Mouse (Mus musculus): ENCODE results near the gene Itpr2. TPM values are rescaled to one million over a fixed set of nuclear protein-coding genes. Genes with fewer than 3 reads are reported as not detected.

Gene Itpr2
- total RNA-seq, 4 experiments from 2014 or later, result 40.3 to 45.9 (median 42.7) TPM

DNA sequence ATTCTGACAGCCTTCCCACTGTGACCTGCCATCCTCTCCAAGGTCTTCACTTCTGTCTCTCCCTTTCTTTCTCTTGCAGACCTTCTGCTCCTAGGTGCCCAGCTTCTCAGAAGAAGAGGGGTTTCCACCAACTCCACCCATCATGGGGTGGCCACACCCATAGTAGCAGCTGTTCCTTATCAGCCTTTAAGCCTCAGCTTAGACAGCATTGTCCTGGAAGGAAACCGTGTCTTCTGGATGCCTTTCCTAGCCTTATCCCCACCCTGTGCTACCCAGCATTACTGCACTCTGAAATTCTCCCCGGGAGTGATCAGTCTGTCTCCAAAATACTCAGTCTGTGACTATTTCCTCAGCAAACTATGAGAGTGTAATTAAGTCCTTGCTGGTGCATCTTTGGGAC, 245.6 kb downstream of the Itpr2 start:
- no peak for DNase-seq

DNA sequence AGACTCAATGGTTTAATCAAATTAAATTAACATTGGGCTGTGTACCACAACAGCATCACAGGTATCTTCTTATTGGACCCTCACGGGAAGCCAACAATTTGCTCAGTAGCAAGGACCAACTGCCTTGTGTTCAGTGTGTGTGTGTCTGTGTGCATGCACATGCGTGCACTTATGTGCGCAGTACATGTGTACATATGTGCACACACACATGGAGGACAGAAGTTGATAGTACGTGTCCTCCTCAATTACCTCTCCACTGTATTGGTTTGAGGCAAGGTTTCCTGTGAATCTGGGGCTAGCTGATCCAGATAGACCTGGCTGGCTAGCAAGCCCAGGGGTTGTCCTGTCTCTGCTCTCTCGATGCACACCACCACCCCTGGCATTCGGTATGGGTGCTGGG, 246.4 kb downstream of the Itpr2 start:
- no peak for DNase-seq

DNA sequence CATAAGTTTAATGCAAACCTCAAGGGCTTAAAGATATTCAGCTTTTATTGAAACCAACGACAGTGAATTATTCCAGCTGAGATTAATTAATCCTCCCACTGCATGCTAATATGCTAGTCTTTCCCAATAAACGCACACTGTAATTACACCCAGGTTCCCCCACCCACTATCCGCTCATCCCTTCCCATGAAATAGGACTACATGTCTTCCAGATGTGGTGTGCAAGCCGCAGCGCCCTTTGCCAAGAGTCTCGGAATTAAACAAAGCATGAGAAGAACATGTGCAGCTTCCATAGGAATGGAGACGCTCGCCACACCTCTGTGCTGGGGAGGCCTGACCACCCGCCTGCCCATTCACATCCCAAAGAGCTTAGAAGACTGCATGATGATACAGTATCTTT, 247.1 kb downstream of the Itpr2 start:
- DNase-seq, result no peak

DNA sequence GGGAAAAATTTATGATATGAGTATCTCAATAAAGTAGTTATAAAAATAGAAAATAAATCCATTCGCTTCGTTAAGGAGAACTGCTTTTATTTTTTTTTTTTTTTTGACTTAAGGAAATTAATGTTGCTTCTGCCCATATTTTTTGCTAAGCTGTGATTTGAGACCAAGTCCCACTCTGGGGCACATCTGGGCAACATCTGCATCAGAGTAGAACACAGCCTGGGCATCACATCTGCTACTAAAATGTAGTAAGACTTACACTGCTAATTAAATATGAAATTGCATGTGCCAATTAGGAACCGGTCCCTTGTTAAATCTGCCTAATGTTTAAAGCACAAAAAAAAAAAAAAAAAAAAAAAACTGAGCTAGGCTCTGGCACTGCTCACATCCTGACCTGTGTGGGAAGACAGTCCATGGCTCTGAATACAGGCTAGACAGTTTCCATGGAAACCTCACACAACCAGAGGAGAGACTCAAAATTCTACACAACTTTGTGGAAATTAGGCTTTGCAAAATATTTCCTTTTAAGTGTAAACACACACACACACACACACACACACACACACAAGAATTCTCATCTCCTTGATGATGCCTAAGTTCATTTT, 247.7 kb downstream of the Itpr2 start:
- DNase-seq, result no peak

DNA sequence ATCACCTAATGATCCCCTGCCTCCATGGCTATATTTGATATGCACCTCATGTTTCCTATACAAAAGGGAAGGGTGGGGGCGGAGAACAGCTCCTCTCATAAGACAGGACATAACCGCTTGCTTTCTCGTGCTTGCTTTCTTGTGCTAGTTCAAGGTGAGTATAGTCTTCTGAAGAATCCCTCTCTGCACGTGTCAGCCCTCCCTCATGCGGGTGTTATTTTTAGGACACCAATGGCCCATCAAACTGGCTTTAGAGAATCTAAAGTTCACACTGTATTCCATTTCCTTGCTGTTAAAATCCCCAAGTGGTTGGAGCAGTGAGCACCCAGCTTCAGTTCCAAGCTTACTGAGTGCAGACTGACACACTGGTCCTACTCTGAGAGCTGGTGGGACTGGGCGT, 252.9 kb downstream of the Itpr2 start:
- DNase-seq, result no peak

DNA sequence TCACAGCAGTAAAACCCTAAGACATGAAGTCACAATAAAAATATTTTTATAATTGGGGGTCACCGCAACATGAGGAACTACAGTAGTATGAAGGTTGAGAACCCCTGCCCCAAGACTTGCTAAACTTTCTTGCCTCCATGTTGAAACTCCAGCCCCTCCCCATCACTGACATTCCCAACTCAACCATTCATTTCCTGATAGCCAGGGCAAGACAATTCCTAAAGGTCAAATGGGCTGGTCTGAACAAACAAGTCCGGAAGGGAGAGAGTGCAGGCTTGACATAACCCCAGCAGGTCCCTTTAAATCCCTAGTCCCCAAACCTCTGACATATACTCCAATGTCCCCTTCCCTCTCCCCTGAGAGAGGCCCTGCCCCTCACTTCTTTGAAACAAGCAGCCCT, 253.7 kb downstream of the Itpr2 start:
- no peak for DNase-seq

DNA sequence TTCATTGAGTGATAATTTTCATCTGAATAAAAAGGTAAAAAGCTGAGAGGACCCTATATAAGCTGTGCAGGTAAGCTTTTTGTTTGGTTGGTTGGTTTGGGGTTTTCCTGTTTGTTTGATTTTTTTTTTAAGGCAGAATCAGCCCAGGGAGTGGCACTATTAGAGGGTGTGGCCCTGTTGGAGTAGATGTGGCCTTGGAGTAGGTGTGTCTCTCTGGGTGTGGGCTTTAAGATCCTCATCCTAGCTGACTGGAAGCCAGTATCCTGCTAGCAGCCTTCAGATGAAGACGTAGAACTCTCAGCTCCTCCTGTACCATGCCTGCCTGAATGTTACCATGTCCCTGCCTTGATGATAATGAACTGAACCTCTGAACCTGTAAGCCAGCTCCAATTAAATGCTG, 254.1 kb downstream of the Itpr2 start:
- DNase-seq, result no peak

GRCm38 (mm10) chr6:146246368-146246767, 255.7 kb downstream of the Itpr2 start:
- DNase-seq, result no peak

DNA sequence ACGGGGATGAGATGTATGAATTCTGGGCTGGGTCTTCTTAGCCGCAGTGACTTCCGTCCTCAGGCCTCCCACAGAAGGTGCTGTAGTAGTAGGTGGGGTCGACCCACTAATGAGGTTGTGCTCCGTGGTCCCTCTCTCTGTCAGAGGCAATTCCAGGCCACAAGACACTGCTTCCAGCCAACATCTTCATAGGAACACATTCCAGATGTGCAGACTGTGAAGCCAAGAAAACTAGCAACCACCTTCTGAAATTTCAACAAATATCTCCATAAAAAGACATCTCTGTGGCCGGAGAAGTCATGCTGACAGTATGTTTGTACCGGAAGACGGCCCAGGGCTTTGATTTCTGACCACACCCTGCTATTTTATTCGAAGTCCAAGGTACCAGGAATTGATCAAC, 256.1 kb downstream of the Itpr2 start:
- DNase-seq, result no peak

DNA sequence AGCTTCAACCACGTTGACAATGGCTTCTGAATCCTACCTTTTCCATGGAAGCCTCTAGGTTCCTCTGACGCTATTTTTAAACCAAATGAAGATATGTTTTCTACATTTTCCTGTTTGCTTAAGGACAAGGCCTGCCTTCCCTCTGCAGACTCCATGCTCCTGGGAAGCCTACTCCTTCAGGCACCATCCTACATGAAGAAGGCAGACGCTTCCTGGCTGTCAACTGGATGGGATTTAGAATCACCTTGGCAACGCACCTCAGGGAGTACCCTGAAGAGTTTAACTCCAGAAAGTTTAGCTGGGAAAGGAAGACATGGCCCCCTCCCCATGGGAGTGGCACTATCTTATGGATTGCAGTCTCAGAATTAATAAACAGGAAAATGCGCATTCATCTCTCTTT, 259.0 kb downstream of the Itpr2 start:
- no peak for DNase-seq

GRCm38 (mm10) chr6:146241336-146241735, 260.7 kb downstream of the Itpr2 start:
- DNase-seq, result no peak

DNA sequence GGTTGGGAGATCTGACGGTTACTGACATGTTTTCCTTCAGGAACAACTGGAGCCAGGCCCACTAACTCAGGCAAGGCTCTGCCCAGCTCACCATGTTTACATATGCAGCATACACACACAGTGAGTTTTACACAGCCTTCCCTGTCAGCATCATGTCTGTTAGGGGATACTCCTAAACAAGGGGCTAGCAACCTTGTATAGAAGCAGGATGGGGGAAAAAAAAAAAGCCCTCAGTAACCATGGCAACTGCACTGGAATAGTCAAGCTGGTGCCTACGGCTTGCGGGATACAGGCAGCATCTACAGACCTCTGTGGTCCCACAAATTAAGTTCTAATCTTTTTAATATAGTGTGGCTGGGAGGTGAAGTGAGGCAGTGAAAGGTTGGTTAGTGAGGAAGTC, 266.9 kb downstream of the Itpr2 start:
- no peak for DNase-seq

- DNase-seq, result no peak
Measured at GRCm38 (mm10) chr6:146234417-146234816, 267.6 kb downstream of the Itpr2 start.

GRCm38 (mm10) chr6:146230903-146231302, 271.1 kb downstream of the Itpr2 start:
- no peak for DNase-seq

DNA sequence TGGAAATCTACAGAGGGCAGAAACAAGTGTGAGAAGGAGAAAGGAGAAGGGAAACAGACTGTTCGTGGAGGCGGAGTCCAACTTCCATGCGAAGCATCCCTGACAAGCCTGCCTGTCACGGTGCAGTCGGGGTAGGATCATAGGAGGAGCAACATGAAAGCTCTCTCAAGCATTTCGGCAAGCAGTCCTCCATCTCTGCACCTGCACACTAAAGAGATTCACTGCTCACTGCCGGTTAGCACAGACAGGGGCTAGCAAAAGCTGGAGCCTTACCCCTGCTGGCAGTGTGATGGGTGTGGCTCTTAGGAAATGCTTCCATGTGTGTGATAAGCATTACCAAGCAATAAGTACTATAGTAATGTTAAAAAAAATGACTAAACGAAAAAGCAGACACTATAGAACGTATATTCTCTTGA, 271.6 kb downstream of the Itpr2 start:
- DNase-seq, result no peak

GRCm38 (mm10) chr6:146229967-146230366, 272.1 kb downstream of the Itpr2 start:
- DNase-seq, result no peak

GRCm38 (mm10) chr6:146229519-146229918, 272.5 kb downstream of the Itpr2 start:
- no peak for DNase-seq

GRCm38 (mm10) chr6:146228048-146228447, 274.0 kb downstream of the Itpr2 start:
- DNase-seq, result no peak

DNA sequence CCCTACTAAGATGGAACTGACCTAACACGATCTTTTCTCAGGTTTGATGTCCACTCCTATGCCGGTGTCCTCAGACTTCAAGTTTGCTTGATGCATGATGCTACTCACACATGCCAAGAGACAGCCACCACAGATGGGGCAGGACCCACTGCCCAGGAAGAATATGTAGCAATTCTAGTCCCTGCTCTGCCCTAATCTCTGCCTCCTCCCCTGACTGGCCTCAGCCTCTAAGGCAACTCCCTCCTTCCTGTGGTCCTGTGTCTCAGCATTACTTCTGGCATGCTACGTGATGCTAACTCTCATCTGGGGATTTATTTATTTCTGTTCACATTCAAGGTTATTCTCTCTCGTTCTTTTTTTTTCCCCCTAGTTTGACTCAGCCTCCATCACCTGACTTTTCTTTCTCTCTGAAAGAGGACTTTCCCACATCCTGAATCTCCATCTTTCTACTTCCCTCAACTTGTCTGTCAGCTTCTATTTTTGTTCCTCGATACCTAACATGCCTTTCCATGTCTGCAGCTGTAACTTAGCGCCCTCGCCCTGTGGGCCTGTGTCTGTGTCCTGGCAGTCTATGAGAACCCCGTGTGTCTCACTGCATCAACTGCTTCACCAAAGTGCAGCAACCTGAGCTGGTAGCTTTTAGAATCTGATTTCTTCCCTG, 279.5 kb downstream of the Itpr2 start:
- DNase-seq, result no peak

GRCm38 (mm10) chr6:146221371-146222336, 280.4 kb downstream of the Itpr2 start:
- DNase-seq, result no peak

DNA sequence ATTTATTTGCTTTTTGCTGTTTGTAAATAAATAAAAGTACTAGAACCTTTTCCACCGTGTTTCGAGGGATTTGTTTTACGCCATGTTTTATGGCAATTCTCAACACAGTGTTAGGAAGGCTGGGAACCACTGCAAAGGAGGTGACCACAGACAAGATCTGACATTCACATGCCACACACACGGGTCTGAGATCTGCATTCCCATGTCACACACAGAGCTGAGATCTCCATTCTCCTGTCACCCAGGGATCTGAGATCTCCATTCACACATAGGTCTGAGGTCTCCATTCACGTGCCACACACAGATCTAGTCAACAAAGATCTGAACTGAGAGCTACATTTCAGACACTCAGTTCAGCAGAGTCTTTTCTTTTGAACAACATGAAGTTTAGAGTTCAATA, 282.0 kb downstream of the Itpr2 start:
- DNase-seq, result no peak

- DNase-seq, result no peak
Measured at GRCm38 (mm10) chr6:146219534-146219933, 282.5 kb downstream of the Itpr2 start.

DNA sequence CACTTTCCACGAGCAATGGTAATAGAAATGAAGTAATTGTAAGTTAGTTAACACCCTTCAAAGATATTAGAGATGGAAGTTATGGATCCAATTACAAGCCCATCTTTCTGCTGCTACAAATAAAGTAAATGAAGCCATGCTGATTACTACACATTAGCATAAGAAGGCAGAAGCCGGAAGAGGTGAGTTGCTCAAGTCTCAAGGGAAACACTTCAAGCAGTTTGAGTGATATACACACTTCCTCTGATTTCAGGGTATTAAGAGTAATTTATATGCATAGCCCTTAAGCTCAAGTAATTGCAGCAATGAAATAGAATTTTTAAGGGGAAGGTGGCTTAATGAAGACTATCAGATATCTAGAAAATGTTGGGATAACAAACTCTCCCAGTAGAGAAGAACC, 286.7 kb downstream of the Itpr2 start:
- no peak for DNase-seq

All from adrenal gland, adult 8-10 months (tissue).